Mouse (Mus musculus): ENCODE measurements around the gene Scn2a.
"Not testable (repeated sequence)": the region's sequence is repeated elsewhere in the genome, so short reads cannot be mapped to it uniquely, and the experiment has no call there.

The Scn2a gene

DNA sequence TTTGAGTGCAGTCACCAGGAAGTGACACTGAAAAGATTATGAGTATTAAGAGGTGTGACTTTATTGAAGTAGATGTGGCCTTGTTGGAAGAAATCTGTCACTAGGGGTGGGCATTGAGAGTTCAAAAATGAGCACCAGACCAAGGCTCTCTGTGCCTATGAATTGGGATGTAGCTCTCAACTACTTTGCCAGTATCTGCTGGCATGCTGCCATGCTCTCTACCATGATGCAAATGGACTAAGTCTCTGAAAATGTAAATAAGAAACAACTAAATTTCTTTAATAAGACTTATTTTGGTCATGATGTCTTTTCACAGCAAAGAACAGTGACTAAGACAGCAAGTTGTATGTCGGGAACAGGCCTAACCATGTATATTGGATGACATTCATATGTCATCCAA is 79.7 kb downstream of the Scn2a start:
- no peak for DNase-seq (ENCODE audit: low spot score in 2 of 2)

DNA sequence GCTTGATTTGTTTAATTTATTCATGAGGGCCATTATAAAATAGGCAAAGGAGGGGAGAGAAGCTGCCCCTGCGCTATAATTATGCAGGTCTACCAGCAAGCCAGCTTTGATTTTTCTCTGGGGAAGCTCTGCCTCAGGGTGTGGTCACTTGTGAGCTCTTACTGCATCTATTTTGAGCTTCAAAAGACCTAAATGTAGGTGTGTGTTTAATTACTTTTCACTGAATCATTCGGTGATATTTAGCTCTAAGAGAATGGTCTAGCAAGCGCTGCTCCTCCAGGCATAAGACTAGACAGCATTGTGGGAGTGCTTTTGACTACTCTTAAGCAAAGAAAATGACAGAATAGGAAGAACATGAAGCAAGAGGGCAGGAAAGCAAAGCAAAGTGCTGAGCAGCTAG is 80.6 kb downstream of the Scn2a start:
- no peak for DNase-seq (ENCODE audit: low spot score in 2 of 2)

DNA sequence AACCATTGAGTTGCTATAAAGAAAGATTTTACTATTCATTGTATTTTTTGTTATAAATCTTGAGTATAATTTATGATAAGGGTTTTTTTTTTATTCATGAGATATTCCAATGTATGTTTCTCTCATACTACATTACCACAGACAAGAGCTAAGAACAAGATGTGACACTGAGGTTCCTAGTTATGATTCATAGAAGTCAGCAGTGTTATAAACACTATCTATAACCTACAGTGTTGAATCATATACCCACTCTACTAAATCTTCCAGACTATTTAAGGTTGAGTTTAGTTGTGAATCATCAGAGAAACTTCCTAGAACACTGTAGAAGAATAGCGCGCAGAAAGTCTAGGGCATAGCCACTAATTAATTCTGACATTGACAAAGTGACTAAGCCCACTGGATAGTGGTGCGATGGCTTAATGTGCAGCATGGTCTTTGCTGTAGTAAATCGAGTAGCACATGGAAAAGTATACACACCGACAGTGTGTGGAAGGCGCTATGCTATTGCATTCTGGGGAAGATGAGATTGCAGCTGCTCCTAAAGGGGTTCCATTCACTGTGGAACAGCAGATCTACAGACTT is 101.7 kb downstream of the Scn2a start:
- DNase-seq (ENCODE audit: low spot score in 2 of 2) = no peak

DNA sequence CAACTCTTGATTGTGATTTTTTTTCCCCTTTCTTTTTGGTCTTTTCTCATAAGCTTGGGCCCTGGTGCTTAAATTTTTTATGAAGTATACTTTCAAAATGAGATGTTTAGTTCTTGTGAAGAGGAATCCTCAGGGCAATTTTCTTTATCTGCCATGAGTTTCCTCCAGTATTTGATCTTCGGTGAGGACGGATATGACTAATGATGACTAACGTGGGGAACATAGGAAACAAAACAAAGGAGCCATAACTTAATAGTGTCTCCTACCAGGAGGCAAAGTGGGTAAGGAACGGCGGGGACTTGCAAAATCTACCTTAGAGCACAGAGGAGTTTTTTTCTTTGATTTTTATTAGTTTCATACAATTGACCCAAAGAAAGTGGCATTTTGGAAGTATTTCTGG is 124.8 kb downstream of the Scn2a start:
- DNase-seq (ENCODE audit: low spot score in 2 of 2) = no peak

DNA sequence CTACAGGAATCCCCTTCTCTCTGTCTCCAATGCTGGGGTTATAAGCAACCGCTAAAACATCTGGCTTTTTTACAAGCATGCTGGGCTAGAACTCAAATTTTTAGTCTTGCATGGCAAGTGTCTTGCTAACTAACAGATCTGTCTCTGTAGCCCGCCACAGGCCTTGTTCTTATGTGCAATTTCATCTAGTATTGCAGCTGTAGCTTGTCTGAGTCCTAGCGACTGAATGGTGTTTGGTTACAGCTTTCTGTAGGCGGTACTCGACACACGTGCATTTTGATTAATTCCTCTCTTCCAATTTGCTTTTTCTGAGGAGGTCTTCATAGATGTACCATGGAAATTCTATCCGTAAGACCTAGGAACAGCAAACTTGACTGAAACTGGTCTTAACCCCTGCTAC is 161.9 kb downstream of the Scn2a start:
- DNase-seq (ENCODE audit: low spot score in 2 of 2) = no peak

DNA sequence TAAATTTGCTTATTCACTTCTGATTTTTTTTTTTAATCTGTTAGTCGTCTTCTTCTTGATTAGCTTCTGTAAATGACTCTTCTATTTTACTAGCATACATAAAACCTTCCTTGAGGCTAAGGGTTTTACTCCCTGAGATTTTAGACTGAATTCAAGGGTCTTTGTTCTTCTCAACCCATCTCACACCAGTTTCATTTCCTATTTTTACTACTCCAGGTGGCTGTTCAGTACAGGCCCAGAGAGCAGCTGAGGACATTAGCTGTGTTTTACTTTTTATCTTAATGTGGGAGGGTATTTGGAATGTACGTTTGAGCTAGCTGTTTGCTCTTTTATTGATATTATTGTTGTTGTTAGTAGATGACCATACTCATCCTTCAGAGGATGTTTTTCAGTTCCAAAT is 162.8 kb downstream of the Scn2a start:
- no peak for DNase-seq (ENCODE audit: low spot score in 2 of 2)

DNA sequence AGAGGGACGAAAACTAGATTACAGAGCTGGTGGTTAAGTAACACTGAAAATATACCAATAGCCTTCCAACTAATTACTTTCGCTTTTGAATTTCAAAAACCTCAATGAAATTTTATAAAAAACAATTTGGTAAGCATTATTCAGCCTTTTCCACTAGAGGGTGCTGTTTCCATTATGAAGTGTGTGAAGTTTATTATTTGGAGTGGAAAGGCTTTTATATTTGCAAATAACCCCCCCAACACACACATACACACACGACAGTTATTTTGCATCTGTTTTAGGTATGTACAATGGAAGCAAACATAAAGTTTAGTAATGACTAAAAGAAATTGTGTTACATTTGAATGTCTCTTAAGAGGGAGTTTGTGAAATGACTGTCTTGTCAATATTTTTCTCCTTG is 171.9 kb downstream of the Scn2a start:
- DNase-seq (ENCODE audit: low spot score in 2 of 2) = no peak

DNA sequence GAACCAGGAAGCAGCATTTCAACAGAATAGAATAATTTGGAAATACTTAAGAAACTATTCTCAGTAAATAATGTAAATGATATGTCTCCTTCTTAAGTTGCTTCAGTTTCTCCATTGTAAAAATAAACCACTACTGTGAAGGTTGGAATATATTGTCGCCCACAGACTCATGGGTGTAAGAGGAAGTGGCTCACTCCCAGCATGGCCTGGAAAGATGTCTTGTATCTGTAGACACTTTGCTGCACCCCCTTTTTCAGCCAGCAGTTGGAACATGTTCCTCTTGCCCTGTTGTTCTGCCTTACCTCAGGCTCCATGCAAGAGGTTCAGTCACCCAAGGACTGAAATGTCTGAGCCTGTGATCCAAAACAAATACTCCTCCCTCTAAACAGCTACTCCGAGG is 173.0 kb downstream of the Scn2a start:
- DNase-seq (ENCODE audit: low spot score in 2 of 2) = no peak

DNA sequence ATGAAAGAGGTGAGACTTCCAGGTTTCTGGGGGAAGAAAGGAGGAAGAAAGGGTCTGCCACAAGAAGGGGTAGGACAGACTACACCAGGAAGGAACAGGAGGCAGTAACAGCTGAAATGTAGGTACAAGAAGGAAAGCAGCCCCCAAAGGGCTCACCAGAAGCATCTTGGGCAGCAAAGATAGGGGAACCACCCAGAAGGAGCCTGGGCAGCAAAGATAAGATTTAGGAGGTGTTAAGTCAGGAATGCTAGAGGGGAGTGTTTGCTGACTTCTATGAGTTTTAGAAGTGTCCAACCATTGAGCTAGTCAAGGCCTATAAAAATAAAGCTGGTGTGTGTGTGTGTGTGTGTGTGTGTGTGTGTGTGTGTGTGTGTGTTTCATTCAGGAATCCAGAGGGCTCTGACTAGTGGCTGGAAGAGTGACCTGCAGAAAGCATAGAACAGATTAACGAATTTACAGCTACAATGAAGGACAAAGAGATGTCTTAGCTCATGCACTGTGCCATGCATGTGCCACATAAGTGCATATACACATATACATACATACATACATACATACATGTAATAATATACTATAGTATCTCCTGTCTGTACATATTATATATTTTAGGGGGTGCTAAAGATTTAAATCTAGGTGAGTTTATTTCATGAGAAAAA is 180.6 kb downstream of the Scn2a start:
- no peak for DNase-seq (ENCODE audit: low spot score in 2 of 2)

DNA sequence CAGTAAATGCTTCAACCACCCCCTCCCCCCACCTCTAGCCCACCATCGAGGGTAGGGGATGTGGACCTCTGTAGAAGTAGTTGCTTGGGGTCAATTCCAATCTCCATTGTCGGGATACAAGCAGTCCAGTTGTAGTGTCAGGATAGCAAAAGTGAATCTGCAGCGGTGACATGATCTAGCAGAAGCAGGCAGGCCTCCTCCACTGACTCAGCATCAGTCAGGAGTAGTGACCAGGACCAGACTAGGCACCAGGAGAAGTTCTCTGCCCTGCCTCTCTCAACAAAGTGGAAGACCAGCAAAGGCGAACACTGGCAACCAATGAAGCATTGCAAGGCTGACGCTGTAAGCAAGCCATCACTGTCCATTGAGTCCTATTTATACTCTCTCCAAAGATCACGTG is 186.0 kb downstream of the Scn2a start:
- DNase-seq (ENCODE audit: low spot score in 2 of 2) = no peak

DNA sequence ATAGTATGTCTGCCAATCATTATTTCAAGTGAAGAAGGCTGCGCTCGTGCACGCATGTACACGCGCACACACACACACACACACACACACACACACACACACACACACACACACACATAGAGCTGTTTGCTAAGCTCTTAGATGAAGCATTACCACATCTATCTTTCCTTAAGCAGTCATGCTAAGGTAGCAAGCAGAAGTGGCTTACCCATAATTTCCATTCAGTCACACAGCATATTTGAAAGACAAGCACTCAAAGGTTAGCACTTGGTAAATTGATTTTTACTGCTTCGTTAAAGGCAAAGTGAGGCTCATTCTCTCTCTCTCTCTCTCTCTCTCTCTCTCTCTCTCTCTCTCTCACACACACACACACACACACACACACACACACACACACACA is 190.6 kb downstream of the Scn2a start:
- DNase-seq (ENCODE audit: low spot score in 2 of 2) = not testable (repeated sequence)
